Mouse (Mus musculus) forebrain, embryonic 13.5 days (tissue): ENCODE measurements at regions not wholly inside any gene's neighbourhood (a gene's known extent, or its start where the extent isn't known, plus 50 kb on each side); places are given as distances from the start of the nearest gene placed in this dataset.
A peak's percentile ranks its signal among the peaks of the same experiment; 100 is the strongest.

Experiments
- ATAC-seq: fragments of 200-750 bp; cut with Nextera tagmentation; 2 replicates; pipeline ENCODE4 v1.8.0; 2017
- H3K27ac ChIP-seq: fragments of 300-500 bp; sonication (generic); 2 replicates; pipeline ENCODE4 v1.5.1; 2015; ENCODE audit warnings: inconsistent platforms, mild to moderate bottlenecking, moderate library complexity
- H3K27me3 ChIP-seq: fragments of 300-500 bp; sonication (generic); 2 replicates; pipeline ENCODE4 v1.6.1; 2015; ENCODE audit warnings: mild to moderate bottlenecking, inconsistent platforms
- H3K36me3 ChIP-seq: fragments of 300-500 bp; sonication (generic); 2 replicates; pipeline ENCODE4 v1.6.1; 2015; ENCODE audit warnings: mild to moderate bottlenecking, inconsistent platforms; ENCODE audit not compliant: poor library complexity, severe bottlenecking
- H3K4me1 ChIP-seq: fragments of 300-500 bp; sonication (generic); 2 replicates; pipeline ENCODE4 v1.6.1; 2015; ENCODE audit warnings: inconsistent platforms
- H3K4me2 ChIP-seq: fragments of 300-500 bp; sonication (generic); 2 replicates; pipeline ENCODE4 v1.6.1; 2015; ENCODE audit warnings: inconsistent platforms, mild to moderate bottlenecking, moderate library complexity
- H3K4me3 ChIP-seq: fragments of 300-500 bp; sonication (generic); 2 replicates; pipeline ENCODE4 v1.5.1; 2015; ENCODE audit warnings: mild to moderate bottlenecking, inconsistent platforms
- H3K9ac ChIP-seq: fragments of 300-500 bp; sonication (generic); 2 replicates; pipeline ENCODE4 v1.6.1; 2015; ENCODE audit warnings: mild to moderate bottlenecking, inconsistent platforms
- H3K9me3 ChIP-seq: fragments of 300-500 bp; sonication (generic); replicated peaks from 2 replicates; pipeline ENCODE4 v1.6.1; 2016; ENCODE audit warnings: inconsistent platforms
- WGBS: fragments of 180-500 bp; shearing (Covaris S2); methylation state at CpG from one replicate; pipeline ENCODE4 v1.1.7; 2015; 5-methylcytosine and 5-hydroxymethylcytosine counted together

GRCm38 (mm10) chr6:81464442-81464841, 459.0 kb upstream of the Gcfc2 start:
- Histone ChIP-seq H3K4me2 (no peak overlapping the region), H3K4me3 (no peak overlapping the region), H3K27me3 (no peaks in the 10 kb centered on the region), H3K9ac (no peak overlapping the region), H3K4me1 (0 out of 2 replicates have a peak, but pooled peaks cover 6% of the 10 kb centered on the region), H3K36me3 (no peaks in the 10 kb centered on the region), H3K9me3 (no peaks in the 10 kb centered on the region), H3K27ac (no peak overlapping the region)
- WGBS: 76% methylated on average over 1 of the region's 1 CpGs
- ATAC-seq: no peak

GRCm38 (mm10) chr6:81466536-81466935, 456.9 kb upstream of the Gcfc2 start:
- Histone ChIP-seq H3K4me3 (no peak overlapping the region), H3K27me3 (no peaks in the 10 kb centered on the region), H3K9ac (no peak overlapping the region), H3K27ac (no peak overlapping the region), H3K4me2 (no peak overlapping the region), H3K4me1 (0 out of 2 replicates have a peak, but pooled peaks cover 6% of the 10 kb centered on the region), H3K36me3 (no peaks in the 10 kb centered on the region), H3K9me3 (no peaks in the 10 kb centered on the region)
- 23% methylated on average over 4 of the region's 4 CpGs for WGBS
- peak; percentile 70 for ATAC-seq

- WGBS: 77% methylated on average over 9 of the region's 9 CpGs
- no peaks in the 10 kb centered on the region for H3K36me3 ChIP-seq
- no peak overlapping the region for H3K4me2 ChIP-seq
- no peaks in the 10 kb centered on the region for H3K9me3 ChIP-seq
- no peak overlapping the region for H3K9ac ChIP-seq
- no peak overlapping the region for H3K4me3 ChIP-seq
- 0 out of 2 replicates have a peak, but pooled peaks cover 4% of the 10 kb centered on the region for H3K4me1 ChIP-seq
- no peaks in the 10 kb centered on the region for H3K27me3 ChIP-seq
- ATAC-seq: peak; percentile 80; the same call in 1 of the 2 replicates
- H3K27ac ChIP-seq: no peak overlapping the region
These were observed 452.0 kb upstream of the Gcfc2 start for GRCm38 (mm10) chr6:81471340-81471955.

- H3K36me3 ChIP-seq: no peaks in the 10 kb centered on the region
- no peak overlapping the region for H3K9ac ChIP-seq
- WGBS: 80% methylated on average over 3 of the region's 3 CpGs
- no peaks in the 10 kb centered on the region for H3K4me1 ChIP-seq
- H3K4me3 ChIP-seq: no peak overlapping the region
- no peaks in the 10 kb centered on the region for H3K9me3 ChIP-seq
- no peaks in the 10 kb centered on the region for H3K27me3 ChIP-seq
- no peak overlapping the region for H3K4me2 ChIP-seq
- no peak for ATAC-seq
- H3K27ac ChIP-seq: no peak overlapping the region
These were observed 451.0 kb upstream of the Gcfc2 start for GRCm38 (mm10) chr6:81472506-81472905.

GRCm38 (mm10) chr6:81474786-81475185, 448.7 kb upstream of the Gcfc2 start:
- Histone ChIP-seq H3K4me3 (no peak overlapping the region), H3K36me3 (no peaks in the 10 kb centered on the region), H3K4me2 (no peak overlapping the region), H3K9me3 (no peaks in the 10 kb centered on the region), H3K4me1 (no peaks in the 10 kb centered on the region), H3K27ac (no peak overlapping the region), H3K9ac (no peak overlapping the region), H3K27me3 (no peaks in the 10 kb centered on the region)
- WGBS: 93% methylated on average over 1 of the region's 1 CpGs
- ATAC-seq: no peak

GRCm38 (mm10) chr6:81487006-81487405, 436.5 kb upstream of the Gcfc2 start:
- Histone ChIP-seq H3K4me1 (no peaks in the 10 kb centered on the region), H3K9ac (no peak overlapping the region), H3K36me3 (no peaks in the 10 kb centered on the region), H3K9me3 (no peaks in the 10 kb centered on the region), H3K4me3 (no peak overlapping the region), H3K27ac (no peak overlapping the region), H3K4me2 (no peak overlapping the region), H3K27me3 (no peaks in the 10 kb centered on the region)
- WGBS: 77% methylated on average over 3 of the region's 3 CpGs
- ATAC-seq: no peak

- WGBS: 87% methylated on average over 7 of the region's 7 CpGs
- no peak overlapping the region for H3K9ac ChIP-seq
- H3K4me2 ChIP-seq: no peak overlapping the region
- H3K27me3 ChIP-seq: no peaks in the 10 kb centered on the region
- no peak for ATAC-seq
- H3K9me3 ChIP-seq: no peaks in the 10 kb centered on the region
- no peaks in the 10 kb centered on the region for H3K36me3 ChIP-seq
- H3K27ac ChIP-seq: no peak overlapping the region
- H3K4me1 ChIP-seq: no peaks in the 10 kb centered on the region
- no peak overlapping the region for H3K4me3 ChIP-seq
These were observed 427.2 kb upstream of the Gcfc2 start for GRCm38 (mm10) chr6:81496239-81496638.

- H3K9ac ChIP-seq: no peak overlapping the region
- 92% methylated on average over 1 of the region's 1 CpGs for WGBS
These were observed 406.3 kb upstream of the Gcfc2 start for GRCm38 (mm10) chr6:81517185-81517584.

GRCm38 (mm10) chr6:81562260-81562659, 361.2 kb upstream of the Gcfc2 start:
- no peaks in the 10 kb centered on the region for H3K36me3 ChIP-seq
- ATAC-seq: no peak
- no peak overlapping the region for H3K9ac ChIP-seq
- H3K4me2 ChIP-seq: no peak overlapping the region
- H3K4me3 ChIP-seq: no peak overlapping the region
- H3K27me3 ChIP-seq: no peaks in the 10 kb centered on the region
- no peak overlapping the region for H3K27ac ChIP-seq
- no peaks in the 10 kb centered on the region for H3K9me3 ChIP-seq
- 59% methylated on average over 2 of the region's 2 CpGs for WGBS
- no peaks in the 10 kb centered on the region for H3K4me1 ChIP-seq

More at GRCm38 (mm10) chr6:81517185-81517584, 406.3 kb upstream of the Gcfc2 start:
- H3K4me3 ChIP-seq: no peak overlapping the region
- ATAC-seq: no peak
- no peaks in the 10 kb centered on the region for H3K27me3 ChIP-seq
- no peak overlapping the region for H3K4me2 ChIP-seq
- H3K36me3 ChIP-seq: no peaks in the 10 kb centered on the region
- no peak overlapping the region for H3K27ac ChIP-seq
- no peaks in the 10 kb centered on the region for H3K9me3 ChIP-seq
- no peaks in the 10 kb centered on the region for H3K4me1 ChIP-seq

- no peak for ATAC-seq
- Histone ChIP-seq H3K27me3 (no peaks in the 10 kb centered on the region), H3K4me2 (no peak overlapping the region), H3K27ac (no peak overlapping the region), H3K4me3 (no peak overlapping the region), H3K4me1 (no peaks in the 10 kb centered on the region), H3K9ac (no peak overlapping the region), H3K36me3 (no peaks in the 10 kb centered on the region), H3K9me3 (no peaks in the 10 kb centered on the region)
- 85% methylated on average over 2 of the region's 2 CpGs for WGBS
These were observed 360.3 kb upstream of the Gcfc2 start for GRCm38 (mm10) chr6:81563192-81563591.

GRCm38 (mm10) chr6:81564295-81564694, 359.2 kb upstream of the Gcfc2 start:
- ATAC-seq: no peak
- H3K4me1 ChIP-seq: no peaks in the 10 kb centered on the region
- H3K9me3 ChIP-seq: no peaks in the 10 kb centered on the region
- no peak overlapping the region for H3K27ac ChIP-seq
- 91% methylated on average over 1 of the region's 1 CpGs for WGBS
- H3K36me3 ChIP-seq: no peaks in the 10 kb centered on the region
- H3K4me2 ChIP-seq: no peak overlapping the region
- no peak overlapping the region for H3K9ac ChIP-seq
- no peak overlapping the region for H3K4me3 ChIP-seq
- H3K27me3 ChIP-seq: no peaks in the 10 kb centered on the region

- 100% methylated on average over 1 of the region's 1 CpGs for WGBS
- no peak for ATAC-seq
These were observed 336.9 kb upstream of the Gcfc2 start for GRCm38 (mm10) chr6:81586441-81587117.

More at GRCm38 (mm10) chr6:81586441-81587117, 336.9 kb upstream of the Gcfc2 start:
- no peaks in the 10 kb centered on the region for H3K4me1 ChIP-seq
- H3K9me3 ChIP-seq: no peaks in the 10 kb centered on the region
- no peak overlapping the region for H3K27ac ChIP-seq
- no peaks in the 10 kb centered on the region for H3K36me3 ChIP-seq
- no peaks in the 10 kb centered on the region for H3K27me3 ChIP-seq
- no peak overlapping the region for H3K4me2 ChIP-seq
- no peak overlapping the region for H3K4me3 ChIP-seq
- H3K9ac ChIP-seq: no peak overlapping the region
